Mouse (Mus musculus) naive thymus-derived CD4-positive, alpha-beta T cell, adult 5 months (primary cell): ENCODE data around the gene Tmem62. TPM values are rescaled to one million over a fixed set of nuclear protein-coding genes. Genes with fewer than 3 reads are reported as not detected.

ENCODE experiments used
- polyA plus RNA-seq: library from polyadenylated mRNA; unstranded; fragments of 100-300 nt; shearing (Covaris generic); gene quantifications from one replicate; pipeline ENCODE4 v1.2.1, GENCODE M21; 2017

Gene Tmem62
- 20.7 TPM for polyA plus RNA-seq

GRCm38 (mm10) chr2:120976990-120977925 lies at the start of gene Tmem62:
Gene Tmem62, plus strand, starts transcription at chr2:120977017.

GRCm38 (mm10) chr2:120970559-120971080 lies 6.2 kb upstream of the Tmem62 start, which contains the start of gene Ubr1:
Gene Ubr1, minus strand, starts transcription at chr2:120970715.

GRCm38 (mm10) chr2:121007925-121008663 lies 31.3 kb downstream of the Tmem62 start, which contains the start of gene Ccndbp1:
Gene Ccndbp1, plus strand, starts transcription at chr2:121008403.

GRCm38 (mm10) chr2:121036733-121037341 lies 60.0 kb downstream of the Tmem62 start, which contains the start of gene Epb42:
Gene Epb42, minus strand, starts transcription at chr2:121037072.

Other genes with a start within 250 kb of the Tmem62 start
- gene Cdan1, start 126.9 kb upstream of the Tmem62 start, polyA plus RNA-seq: 26.5 TPM
- 3.4 TPM for gene Ttbk2, start 126.4 kb upstream of the Tmem62 start, polyA plus RNA-seq
- gene Ubr1, start 6.3 kb upstream of the Tmem62 start, polyA plus RNA-seq: 63.5 TPM
- gene Ccndbp1, start 31.4 kb downstream of the Tmem62 start, polyA plus RNA-seq: 115 TPM
- gene Epb42, start 60.1 kb downstream of the Tmem62 start, polyA plus RNA-seq: not detected
- gene Tgm5, start 108.8 kb downstream of the Tmem62 start, polyA plus RNA-seq: not detected
- gene Tgm7, start 132.8 kb downstream of the Tmem62 start, polyA plus RNA-seq: not detected
- 13.9 TPM for gene Adal, start 163.4 kb downstream of the Tmem62 start, polyA plus RNA-seq
- 22.0 TPM for gene Lcmt2, start 163.6 kb downstream of the Tmem62 start, polyA plus RNA-seq
- gene Tubgcp4, start 193.6 kb downstream of the Tmem62 start, polyA plus RNA-seq: 65.0 TPM
- gene Zscan29, start 194.1 kb downstream of the Tmem62 start, polyA plus RNA-seq: 25.3 TPM